Mouse (Mus musculus) adrenal gland (tissue): ENCODE data around the gene Fbxw7.

Experiments used
- intact Hi-C: fragments of 180-260 bp; cut with DNase I; formaldehyde crosslinking; loops from one replicate; pipeline ENCODE4 v1.15.1; 2025

Fbxw7 gene

DNA sequence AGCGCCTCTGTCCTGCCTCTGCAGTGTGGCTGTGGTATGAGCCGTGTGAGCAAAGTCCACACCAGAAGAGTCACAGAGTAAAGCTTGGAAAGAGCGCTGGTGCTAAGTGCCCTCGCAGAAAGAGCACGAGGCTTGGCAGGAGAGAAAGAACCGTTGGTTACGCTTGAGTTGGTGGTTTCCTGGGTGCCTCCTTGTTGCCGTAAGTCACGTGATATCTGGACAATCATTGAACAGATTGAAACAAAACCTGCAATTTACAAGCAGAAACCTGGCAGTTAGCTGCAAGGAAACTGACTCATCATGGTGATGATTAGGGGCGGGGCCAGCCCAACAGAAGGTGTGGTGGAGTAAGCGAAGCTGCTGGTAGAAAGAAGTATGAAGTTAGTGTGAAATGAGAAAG lies 207.7 kb downstream of the Fbxw7 start:
- intact Hi-C loops, result no loop called here

DNA sequence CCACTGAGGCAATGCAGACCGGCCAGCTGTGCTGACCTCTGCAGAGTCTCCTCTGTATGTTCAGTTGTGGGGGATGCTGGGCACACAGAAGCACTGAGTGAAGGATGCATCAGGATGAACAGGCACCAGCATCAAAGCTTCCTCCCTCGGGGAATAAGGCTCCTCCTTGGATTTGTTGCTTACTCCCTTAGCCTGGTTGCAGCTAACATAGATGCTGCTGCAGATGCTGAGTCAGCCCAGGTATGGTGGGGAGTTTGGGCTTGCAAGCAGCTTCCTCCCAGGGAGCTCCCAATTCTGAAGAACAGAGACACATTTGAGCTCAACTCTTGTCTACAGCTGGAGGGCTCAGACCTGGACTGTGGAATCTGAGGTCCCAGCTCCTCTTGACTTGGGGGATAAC lies 209.2 kb downstream of the Fbxw7 start:
- intact Hi-C loops, result no loop called here

DNA sequence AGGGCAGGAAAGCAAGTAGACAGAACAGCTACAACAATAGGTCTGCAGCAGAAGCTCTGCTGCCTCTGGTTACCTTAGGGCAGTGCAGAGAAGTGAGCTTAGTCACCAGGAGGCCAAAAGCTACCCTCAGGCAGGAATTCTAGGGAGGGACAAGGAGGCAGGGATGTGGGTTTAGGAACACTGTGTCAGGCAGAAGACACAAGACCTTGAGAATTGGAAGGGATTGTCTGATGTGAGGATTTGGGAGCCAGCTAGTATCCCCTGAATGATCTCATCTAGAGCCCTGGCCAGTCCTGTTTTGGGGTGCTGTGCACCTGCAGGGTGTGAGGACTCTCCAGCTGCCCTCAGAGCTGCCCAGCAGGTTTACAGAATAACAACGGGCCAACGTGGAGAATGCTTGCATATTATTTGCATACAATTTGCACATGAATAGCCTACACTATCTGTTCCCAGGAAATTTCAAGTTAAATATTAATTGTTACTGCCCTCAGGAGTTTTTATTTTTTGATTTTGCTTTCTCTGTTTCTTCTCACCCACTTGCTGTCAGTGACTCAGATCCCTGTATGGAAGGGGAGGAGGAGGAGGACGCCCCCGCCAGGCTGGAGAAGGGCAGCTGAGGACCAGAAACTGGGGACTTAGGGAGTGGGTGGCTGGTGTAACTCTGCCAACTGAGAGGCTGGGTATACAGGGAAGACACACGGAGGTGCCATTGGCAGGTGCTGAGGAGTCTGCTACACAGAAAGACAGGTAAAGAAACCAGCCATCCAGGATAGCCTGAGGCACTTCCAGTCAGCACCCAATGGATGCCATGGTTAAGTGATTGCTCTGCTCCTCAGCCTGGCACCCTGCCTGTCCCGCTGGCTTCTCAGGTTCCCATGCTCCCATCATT lies 210.0 kb downstream of the Fbxw7 start:
- intact Hi-C loops, result no loop called here
